Mouse (Mus musculus) embryonic stem cell, embryonic (primary cell): Measurements from ENCODE around the gene Cd2bp2.

ENCODE experiments used
- CTCF ChIA-PET, 4 experiments: fragments of 300-600 bp in 2 of 4; fragments of 350-600 bp in 2 of 4; sonication (Branson Sonifier 250); formaldehyde crosslinking; loops; one replicate each; lab custom pipeline; 2022; ENCODE audit warnings: inconsistent platforms in 2 of 4; lab: Charles Lee
- POLR2A ChIA-PET, 4 experiments: fragments of 300-600 bp in 2 of 4; fragments of 350-600 bp in 2 of 4; sonication (Branson Sonifier 250); formaldehyde crosslinking; loops; one replicate each; lab custom pipeline; 2022; ENCODE audit warnings: antibody characterized with exemption in 4 of 4, inconsistent platforms in 1 of 4; lab: Charles Lee

Cd2bp2 gene

DNA sequence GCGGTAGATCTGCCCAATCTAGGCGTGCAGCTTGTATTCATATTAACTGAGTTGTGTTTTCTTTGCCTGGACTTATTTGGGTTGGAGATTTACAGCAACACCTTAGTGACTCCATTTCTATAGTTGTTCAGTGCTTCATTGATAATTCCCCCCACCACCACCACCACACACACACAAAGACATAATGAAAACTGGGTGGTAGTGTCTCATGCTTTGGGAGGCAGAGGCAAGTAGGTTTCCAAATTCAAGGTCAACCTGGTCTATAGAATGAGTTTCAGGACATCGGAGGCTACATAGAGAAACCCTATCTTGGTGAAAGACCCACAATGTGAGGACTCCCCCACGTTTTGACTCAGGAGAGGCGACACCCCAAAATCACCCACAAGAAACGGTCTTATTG is 28.8 kb upstream of the Cd2bp2 start:
- ChIA-PET POLR2A (interaction anchor here (0.6 to 10.6 kb wide), 23 partner anchors 8 to 546 kb away, joined by 3 to 274 read pairs (median 6); partner anchors contain the start of genes Sept1 (in 3 of the 4), Zfp553 (in 3 of the 4), Zfp771 (in 2 of the 4) and Cd2bp2 (in 1 of the 4)), CTCF (interaction anchor here in 2 of 4 experiments (0.6 to 3.4 kb wide), 3 partner anchors 10 to 37 kb away, joined by 3 to 17 read pairs (median 3); no protein-coding TSS in a partner anchor)

DNA sequence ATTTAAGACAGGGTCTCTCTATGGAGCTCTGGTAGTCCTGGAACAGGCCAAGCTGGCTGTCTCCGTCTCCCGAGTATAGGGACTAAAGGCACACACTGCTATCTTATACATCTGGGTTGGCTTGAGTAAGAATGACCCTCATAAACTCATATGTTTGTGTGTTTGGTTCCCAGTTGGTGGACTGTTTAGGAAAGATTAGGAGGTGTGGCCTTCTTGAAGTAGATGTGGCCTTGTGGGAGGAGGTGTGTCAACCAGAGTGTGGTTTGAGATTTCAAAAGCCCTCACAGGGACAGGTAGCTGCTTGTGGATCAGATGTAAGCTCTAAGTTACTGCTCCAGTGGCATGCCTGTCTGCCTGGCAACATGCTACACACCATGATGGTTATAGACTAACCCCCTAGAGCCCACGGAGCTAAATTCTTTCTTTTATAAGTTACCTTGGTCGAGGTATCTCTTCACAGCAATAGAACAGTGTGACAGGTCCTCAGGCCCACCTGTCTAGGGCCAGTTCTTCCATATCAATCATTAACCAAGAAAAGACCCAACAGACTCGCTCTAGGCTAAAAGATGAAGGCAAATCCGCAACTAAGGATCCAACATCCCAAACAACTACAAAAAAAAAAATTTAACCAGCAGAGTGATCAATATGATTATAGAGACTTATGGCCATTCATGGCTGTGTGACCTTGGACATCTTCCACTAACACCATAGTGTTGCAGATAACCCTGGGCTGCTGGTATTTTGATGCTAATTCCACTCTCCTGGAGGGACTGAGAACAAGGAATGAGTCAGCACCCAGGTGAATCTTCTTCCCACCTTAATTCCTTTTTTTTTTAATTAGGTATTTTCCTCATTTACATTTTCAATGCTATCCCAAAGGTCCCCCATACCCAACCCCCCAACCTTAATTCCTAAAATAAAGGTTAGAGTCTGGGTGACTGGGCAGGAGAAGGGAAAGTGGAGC is 27.9 kb upstream of the Cd2bp2 start:
- ChIA-PET POLR2A (interaction anchor here (0.6 to 10.6 kb wide), 33 partner anchors 9 to 545 kb away, joined by 3 to 274 read pairs (median 4); partner anchors contain the start of genes Sept1 (in 3 of the 4), Zfp553 (in 3 of the 4), Cd2bp2 (in 2 of the 4) and Zfp771 (in 2 of the 4)), CTCF (interaction anchor here in 3 of 4 experiments (0.6 to 3.4 kb wide), 6 partner anchors 9 to 275 kb away, joined by 3 to 17 read pairs (median 5); no protein-coding TSS in a partner anchor)

DNA sequence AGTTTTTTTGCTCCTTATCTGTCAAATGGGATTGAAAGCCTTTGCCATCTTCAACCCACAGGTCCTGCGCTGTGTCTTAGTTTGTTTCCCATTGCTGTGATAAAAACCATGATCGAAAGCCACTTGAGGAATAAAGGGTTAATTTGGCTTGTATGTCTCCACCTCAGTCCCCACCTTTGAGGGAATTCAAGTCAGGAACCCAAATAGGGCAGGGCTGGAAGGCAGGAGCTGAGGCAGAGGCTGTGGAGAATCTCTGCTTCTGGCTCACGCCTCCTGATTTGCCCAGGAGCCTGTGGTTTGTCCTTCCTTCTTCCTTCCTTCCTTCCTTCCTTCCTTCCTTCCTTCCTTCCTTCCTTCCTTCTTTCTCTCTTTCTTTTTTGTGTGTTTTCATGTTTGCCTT is 27.3 kb upstream of the Cd2bp2 start:
- ChIA-PET CTCF (interaction anchor here in 2 of 4 experiments (0.7 to 3.4 kb wide), 4 partner anchors 8 to 276 kb away, joined by 4 to 17 read pairs (median 8); no protein-coding TSS in a partner anchor), POLR2A (interaction anchor here (0.6 to 10.6 kb wide), 26 partner anchors 8 to 499 kb away, joined by 3 to 274 read pairs (median 6); partner anchors contain the start of genes Sept1 (in 3 of the 4), Zfp553 (in 3 of the 4), Cd2bp2 (in 2 of the 4) and Mvp (in 1 of the 4))

DNA sequence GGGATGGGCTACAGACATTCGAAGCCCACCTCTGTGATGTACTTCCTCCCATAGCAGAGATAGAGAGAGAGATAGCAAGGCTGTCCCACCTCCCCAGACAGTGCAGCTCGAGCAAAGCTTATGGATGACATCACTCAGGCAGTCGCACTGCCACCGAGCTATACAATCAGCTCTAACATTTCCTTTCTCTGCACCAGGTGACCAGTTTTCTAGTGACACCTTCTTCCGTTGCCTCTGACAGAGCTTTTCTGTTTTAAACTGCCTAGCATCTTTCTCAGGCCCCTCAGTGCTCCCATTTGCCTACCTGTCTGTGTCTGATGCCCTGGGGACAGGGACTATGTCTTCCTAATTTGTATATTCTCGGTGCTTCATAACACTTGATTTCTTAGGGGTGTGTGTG is 24.6 kb upstream of the Cd2bp2 start:
- POLR2A ChIA-PET, result interaction anchor here (0.6 to 10.6 kb wide), 18 partner anchors 9 to 835 kb away, joined by 3 to 274 read pairs (median 4); partner anchors contain the start of genes Sept1 (in 2 of the 4), Zfp553 (in 2 of the 4), Cd2bp2 (in 1 of the 4) and Zfp771 (in 1 of the 4)
- CTCF ChIA-PET, result interaction anchor here in 2 of 4 experiments (1.1 to 4.0 kb wide), 3 partner anchors 8 to 39 kb away, joined by 4 to 31 read pairs (median 4); no protein-coding TSS in a partner anchor

DNA sequence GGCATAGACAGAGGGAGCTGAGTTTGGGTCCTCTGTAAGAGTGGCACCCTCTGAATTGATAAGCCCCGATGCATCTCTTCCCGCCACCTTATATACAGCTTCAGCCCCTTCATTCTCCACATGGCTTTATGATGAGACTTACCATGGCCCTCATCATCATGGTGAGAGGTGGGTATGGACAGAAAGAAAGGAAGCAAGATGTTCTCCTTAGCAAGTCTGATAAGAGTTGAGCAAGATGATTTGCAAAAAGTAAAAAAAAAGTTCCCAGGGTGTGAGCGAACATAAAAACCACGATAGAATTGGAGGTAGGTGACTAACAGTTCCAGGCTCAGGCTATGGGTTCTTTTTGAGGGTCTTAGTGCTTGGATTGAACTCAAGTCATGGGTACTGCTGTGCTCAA is 22.8 kb upstream of the Cd2bp2 start:
- ChIA-PET CTCF (interaction anchor here in 3 of 4 experiments (0.6 to 4.0 kb wide), 10 partner anchors 10 to 42 kb away, joined by 3 to 31 read pairs (median 4); partner anchors contain the start of genes Zfp771 (in 2 of the 3) and Dctpp1 (in 1 of the 3)), POLR2A (interaction anchor here (0.6 to 10.6 kb wide), 29 partner anchors 8 to 1052 kb away, joined by 3 to 274 read pairs (median 4); partner anchors contain the start of genes Sept1 (in 3 of the 4), Zfp553 (in 3 of the 4), Cd2bp2 (in 1 of the 4) and Tbc1d10b (in 1 of the 4))

DNA sequence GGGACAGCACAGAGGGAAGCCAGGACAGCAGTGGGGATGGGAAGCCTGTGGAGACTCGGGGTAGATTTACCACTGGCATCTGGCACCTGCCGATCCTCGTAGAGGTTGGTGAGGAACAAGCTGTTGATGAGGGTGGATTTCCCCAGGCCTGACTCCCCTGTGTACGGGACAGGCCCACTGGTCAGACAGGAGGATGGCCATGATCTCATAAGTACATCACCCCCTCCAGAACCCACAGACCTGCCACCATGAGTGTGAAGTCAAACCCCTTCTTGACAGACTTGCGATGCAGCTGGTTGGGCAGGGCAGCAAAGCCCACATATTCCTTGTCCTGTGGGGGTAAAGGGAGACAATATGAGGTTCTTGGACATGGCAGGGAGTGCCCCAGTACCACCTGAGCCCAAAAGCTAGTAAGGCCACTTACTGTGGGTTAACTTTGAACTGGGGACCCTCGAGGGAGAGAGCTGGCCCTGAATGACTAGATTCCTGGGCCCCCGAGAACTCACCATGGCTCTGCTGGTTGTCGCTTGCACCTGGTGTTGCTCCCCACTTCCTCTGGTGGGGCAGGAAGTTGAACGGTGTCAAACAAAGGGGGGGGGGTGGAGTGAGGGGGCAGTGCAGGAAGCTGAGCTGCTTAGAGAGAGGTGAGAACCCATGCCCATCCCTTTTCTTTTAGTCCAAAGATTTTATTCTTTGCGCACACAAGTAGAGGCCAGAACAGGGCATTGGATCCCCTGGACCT is 22.2 kb upstream of the Cd2bp2 start:
- POLR2A ChIA-PET, result interaction anchor here (0.5 to 10.6 kb wide), 54 partner anchors 8 to 1052 kb away, joined by 3 to 274 read pairs (median 4); partner anchors contain the start of genes Sept1 (in 4 of the 4), Zfp553 (in 4 of the 4), Pagr1a (in 2 of the 4) and Pagr1b (in 2 of the 4)
- CTCF ChIA-PET, result interaction anchor here (0.5 to 4.0 kb wide), 12 partner anchors 11 to 146 kb away, joined by 3 to 31 read pairs (median 4); partner anchors contain the start of genes Zfp771 (in 2 of the 4) and Dctpp1 (in 1 of the 4)

DNA sequence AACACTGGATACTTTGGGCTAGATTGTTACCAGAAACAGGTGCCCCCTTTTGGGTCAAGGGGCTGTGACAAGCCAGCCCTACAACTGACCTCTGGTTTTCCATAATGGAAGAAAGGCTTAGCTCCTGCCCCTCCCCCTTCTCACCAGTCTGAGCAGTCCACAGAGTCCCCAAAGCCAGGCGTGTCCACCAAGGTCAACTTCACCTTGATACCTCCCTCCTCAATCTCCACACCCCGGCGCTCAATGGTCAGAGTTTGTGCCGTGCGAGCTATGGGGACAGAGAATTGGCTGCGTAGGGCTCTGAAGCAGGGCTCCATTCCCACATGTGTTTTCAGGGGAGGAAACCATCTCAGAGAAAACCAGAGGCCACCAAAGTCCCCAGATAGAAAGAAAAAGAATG is 21.6 kb upstream of the Cd2bp2 start:
- CTCF ChIA-PET, result interaction anchor here in 3 of 4 experiments (0.5 to 4.0 kb wide), 7 partner anchors 10 to 146 kb away, joined by 3 to 31 read pairs (median 4); no protein-coding TSS in a partner anchor

DNA sequence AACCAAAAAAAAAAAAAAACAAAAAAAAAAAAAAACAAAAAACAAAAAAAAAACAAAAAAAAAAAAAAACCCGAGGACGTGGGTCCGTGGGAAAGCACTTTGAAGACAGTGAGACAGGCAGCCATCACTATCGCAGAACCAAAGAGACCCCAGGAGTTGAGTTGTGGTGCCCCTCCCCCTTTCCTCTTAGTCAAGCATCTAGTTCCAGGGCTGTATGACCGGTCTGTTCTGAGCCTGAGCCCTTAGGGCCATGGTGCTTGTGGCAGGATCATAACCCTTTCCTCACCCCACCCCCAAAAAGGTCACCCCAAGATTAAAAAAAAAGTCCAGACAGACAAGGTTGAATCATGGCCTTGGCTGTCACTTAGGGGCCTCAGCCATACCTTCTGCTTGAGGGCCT is 20.5 kb upstream of the Cd2bp2 start:
- ChIA-PET POLR2A (interaction anchor here (0.9 to 10.6 kb wide), 18 partner anchors 9 to 295 kb away, joined by 3 to 274 read pairs (median 12); partner anchors contain the start of genes Sept1 (in 3 of the 4), Zfp553 (in 3 of the 4), Tbc1d10b (in 2 of the 4) and Cd2bp2 (in 1 of the 4)), CTCF (interaction anchor here in 1 of 4 experiments (1.0 to 4.0 kb wide), 2 partner anchors 13 to 34 kb away, joined by 4 to 31 read pairs; no protein-coding TSS in a partner anchor)

More for the DNA sequence above, 21.6 kb upstream of the Cd2bp2 start:
- POLR2A ChIA-PET, result interaction anchor here (0.5 to 10.6 kb wide), 45 partner anchors 7 to 436 kb away, joined by 3 to 274 read pairs (median 5); partner anchors contain the start of genes Sept1 (in 4 of the 4), Zfp553 (in 4 of the 4), Pagr1a (in 2 of the 4) and Pagr1b (in 2 of the 4)

DNA sequence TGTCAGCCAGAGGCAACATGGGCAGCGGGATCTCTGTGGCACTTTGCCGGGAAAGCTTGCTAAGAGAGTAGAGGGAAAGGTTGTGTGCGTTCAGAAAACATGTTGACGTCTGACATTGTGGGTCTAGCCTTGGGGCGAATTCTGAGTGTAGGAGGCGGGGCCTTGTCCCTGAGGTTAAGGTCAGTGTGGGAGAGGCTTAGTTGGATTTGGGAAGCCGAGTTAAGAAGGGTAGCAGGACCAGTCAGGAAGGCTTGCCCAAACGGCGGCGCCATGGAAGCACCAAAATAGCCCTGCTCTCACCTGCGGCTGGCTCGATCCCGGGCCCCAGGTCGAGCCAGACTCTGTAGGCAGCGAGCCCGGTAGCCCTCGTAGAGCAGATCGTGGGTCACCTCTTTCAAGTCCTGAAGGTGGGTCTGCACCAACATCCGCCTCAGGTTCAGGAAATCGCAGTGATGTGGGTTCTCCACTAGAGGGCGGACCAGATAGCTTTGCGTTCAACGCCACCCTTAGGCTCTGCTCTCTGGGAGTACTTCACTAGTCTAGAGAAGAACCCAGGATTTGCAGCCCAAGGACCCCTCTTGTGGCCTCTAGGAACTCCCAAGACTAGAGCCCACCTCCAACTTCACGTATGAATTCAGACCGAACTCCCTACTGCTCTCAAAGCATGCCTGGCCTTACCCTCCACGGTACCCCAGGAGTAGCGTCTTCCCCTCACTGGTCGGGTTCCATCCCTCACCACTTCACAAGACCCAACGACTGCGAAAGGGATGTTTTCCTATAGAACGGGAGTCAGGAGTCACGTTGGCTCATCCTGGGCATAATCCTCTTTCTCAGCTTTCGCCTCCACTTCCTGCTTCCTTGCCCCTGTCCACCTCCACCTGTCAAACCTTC is 19.4 kb upstream of the Cd2bp2 start:
- POLR2A ChIA-PET, result interaction anchor here (0.6 to 7.3 kb wide), 27 partner anchors 8 to 430 kb away, joined by 3 to 208 read pairs (median 4); partner anchors contain the start of genes Sept1 (in 3 of the 4), Zfp553 (in 3 of the 4), Cd2bp2 (in 2 of the 4) and Zfp771 (in 1 of the 4)

DNA sequence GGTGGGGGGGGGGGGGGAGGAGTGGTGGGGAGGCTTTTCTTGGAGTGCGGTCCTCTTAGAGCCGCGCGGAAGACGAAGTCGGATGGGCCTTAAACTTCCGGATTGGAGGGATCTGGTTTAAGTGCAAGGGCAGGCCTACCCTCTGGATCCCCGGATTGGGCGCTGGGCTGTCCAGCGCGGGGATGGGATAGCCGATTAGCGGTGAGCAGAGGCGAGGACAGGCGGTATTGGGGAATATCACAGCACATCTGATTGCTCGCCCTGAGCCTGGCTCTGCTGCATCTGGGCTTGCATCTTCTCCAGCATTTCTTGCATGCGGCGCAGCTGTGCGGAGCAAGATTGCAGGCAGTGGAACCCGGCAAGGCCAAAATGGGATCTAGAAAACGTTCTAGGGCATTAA is 18.7 kb upstream of the Cd2bp2 start:
- POLR2A ChIA-PET, result interaction anchor here (0.6 to 7.3 kb wide), 28 partner anchors 9 to 462 kb away, joined by 3 to 208 read pairs (median 6); partner anchors contain the start of genes Sept1 (in 3 of the 4), Zfp553 (in 3 of the 4), Cd2bp2 (in 2 of the 4) and Sephs2 (in 1 of the 4)
- CTCF ChIA-PET, result interaction anchor here in 2 of 4 experiments (0.6 to 2.7 kb wide), 11 partner anchors 9 to 250 kb away, joined by 3 to 17 read pairs (median 4); partner anchors contain the start of genes Sept1 (in 1 of the 2) and Zfp553 (in 1 of the 2)

More for the DNA sequence above, 19.4 kb upstream of the Cd2bp2 start:
- CTCF ChIA-PET, result interaction anchor here (0.6 to 2.7 kb wide), 19 partner anchors 8 to 713 kb away, joined by 3 to 17 read pairs (median 4); partner anchors contain the start of genes Sept1 (in 2 of the 4), Zfp553 (in 2 of the 4) and Zfp771 (in 1 of the 4)

DNA sequence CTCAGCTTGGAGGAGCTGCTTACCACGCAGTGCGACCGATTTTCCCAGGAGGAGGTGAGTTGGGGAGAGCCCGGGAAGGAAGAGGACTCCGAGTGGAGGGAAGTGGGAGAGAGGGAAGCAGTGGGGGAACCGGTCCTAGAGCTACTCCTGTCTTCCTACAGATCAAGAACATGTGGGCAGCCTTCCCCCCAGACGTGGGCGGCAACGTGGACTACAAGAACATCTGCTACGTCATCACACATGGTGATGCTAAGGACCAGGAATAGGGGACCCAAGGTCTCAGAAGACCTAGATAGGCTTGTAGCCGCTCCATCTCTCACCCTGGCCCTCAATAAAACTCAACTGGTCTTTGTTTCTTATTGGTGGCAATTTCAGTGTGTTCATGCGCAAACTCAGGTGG is 18.1 kb upstream of the Cd2bp2 start:
- ChIA-PET CTCF (interaction anchor here in 3 of 4 experiments (0.6 to 2.7 kb wide), 11 partner anchors 9 to 250 kb away, joined by 3 to 17 read pairs (median 4); partner anchors contain the start of genes Sept1 (in 1 of the 3), Zfp553 (in 1 of the 3) and Zfp771 (in 1 of the 3)), POLR2A (interaction anchor here (0.6 to 7.3 kb wide), 28 partner anchors 10 to 711 kb away, joined by 3 to 208 read pairs (median 6); partner anchors contain the start of genes Sept1 (in 3 of the 4), Zfp553 (in 3 of the 4), Zfp771 (in 2 of the 4) and Cd2bp2 (in 1 of the 4))

DNA sequence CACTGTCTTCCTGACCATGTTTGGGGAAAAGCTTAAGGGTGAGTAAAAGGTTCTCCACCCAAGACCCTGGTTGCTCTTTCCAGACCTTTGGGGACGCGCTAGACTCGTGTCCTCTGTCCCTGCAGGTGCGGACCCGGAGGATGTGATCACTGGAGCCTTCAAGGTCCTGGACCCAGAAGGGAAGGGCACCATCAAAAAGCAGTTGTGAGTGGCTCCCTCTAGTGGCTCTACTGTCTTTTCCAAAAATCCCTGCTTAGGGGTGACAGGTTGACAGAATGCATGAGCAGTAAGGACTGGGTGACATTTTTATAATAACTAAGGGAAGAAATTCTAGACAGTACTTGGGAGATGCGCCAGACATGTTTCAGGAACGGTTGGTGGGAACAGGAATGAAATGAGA is 17.6 kb upstream of the Cd2bp2 start:
- ChIA-PET POLR2A (interaction anchor here (0.5 to 7.3 kb wide), 33 partner anchors 10 to 993 kb away, joined by 3 to 208 read pairs (median 5); partner anchors contain the start of genes Sept1 (in 3 of the 4), Zfp553 (in 3 of the 4), Zfp771 (in 2 of the 4) and Cd2bp2 (in 1 of the 4)), CTCF (interaction anchor here (0.7 to 2.7 kb wide), 15 partner anchors 10 to 520 kb away, joined by 3 to 17 read pairs (median 4); partner anchors contain the start of genes Zfp553 (in 2 of the 4), Sept1 (in 1 of the 4) and Zfp771 (in 1 of the 4))

DNA sequence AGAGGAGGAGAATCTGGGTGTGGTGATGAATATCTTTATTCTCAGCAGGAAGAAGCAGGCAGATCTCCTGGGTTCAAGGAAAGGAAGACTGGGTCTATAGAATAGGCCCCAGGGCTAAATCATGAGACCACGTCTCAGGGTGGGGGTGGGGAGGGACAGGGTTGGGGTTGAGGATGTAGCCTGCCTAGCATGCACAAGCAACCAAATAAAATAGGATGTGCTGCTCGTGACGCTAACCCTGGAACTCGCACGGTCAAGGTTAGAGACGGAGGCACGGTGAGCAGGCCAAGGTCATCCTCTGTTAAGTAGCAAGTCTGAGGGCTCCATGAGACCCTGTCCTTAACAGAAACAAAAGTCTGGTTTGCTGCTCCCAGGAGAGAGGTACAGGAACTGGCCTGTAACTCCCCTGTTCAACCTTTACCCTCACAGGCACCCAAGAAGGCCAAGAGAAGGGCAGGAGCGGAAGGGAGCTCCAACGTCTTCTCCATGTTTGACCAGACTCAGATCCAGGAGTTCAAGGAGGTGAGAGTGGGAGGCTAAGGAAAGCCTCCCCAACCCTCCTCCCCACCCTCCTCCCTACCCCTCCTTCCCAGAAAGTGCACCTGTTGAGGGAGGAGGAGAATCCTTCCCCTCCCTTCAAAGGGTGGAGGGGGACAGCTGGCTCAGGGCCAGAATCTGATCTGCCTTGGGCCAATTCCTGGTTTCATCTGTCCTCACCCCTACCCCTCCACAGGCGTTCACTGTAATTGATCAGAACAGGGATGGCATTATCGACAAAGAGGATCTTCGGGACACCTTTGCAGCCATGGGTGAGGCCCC is 16.8 kb upstream of the Cd2bp2 start:
- CTCF ChIA-PET, result interaction anchor here (0.5 to 2.0 kb wide), 16 partner anchors 11 to 519 kb away, joined by 3 to 14 read pairs (median 3); partner anchors contain the start of genes Zfp553 (in 1 of the 4) and Zfp771 (in 1 of the 4)
- POLR2A ChIA-PET, result interaction anchor here (0.6 to 7.3 kb wide), 37 partner anchors 8 to 710 kb away, joined by 3 to 208 read pairs (median 5); partner anchors contain the start of genes Cd2bp2 (in 2 of the 4), Sept1 (in 2 of the 4), Zfp553 (in 2 of the 4) and Zfp771 (in 2 of the 4)
